Mouse (Mus musculus): ENCODE measurements around the gene Nemp1.

DNA sequence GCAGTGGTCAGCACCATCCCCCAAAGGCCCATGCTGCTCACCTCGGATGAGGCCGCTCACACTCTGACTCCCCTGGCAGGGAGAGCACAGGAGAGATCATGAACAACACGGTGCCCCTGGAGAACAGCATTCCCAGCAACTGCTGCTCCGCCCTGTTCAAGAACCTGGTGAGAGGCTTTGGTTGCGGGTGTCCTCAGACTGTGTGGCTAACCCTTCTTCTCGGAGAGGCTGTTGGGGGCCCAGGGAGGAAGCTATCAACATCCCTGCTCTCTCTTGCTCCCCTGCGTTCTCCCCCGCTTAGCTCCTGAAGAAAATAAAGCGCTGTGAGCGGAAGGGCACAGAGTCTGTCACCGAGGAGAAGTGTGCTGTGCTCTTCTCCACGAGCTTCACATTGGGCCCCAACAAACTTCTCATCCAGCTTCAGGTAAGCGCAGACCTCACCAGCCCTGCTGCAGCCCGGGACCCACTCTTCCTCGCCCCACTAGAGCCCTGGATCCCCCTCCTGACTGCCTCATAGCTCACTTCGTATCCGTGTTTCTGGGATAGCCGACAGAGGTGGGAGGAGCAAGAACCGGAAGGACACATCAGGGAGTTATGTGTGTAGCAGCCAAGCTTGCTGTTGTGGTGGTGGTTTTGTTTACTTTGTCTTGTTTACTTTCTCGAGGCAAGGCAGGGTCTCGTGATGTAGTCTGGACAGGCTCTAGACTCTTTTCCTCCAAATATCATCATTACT is 13.6 kb upstream of the Nemp1 start:
- no peak for TF ChIP-seq POLR2A (IDR thresholded peaks at IDR 0.05; ENCODE audit: insufficient read depth, low read depth, low read length)
- no peak for TF ChIP-seq CTCF (IDR thresholded peaks at IDR 0.05; ENCODE audit: insufficient read depth, low read depth, low read length)

Data from olfactory bulb, adult 2 months (tissue).